Mouse (Mus musculus): Measurements from ENCODE around the gene Epn3. TPM values are rescaled to one million over a fixed set of nuclear protein-coding genes. Genes with fewer than 3 reads are reported as not detected.
A peak's percentile ranks its signal among the peaks of the same experiment; 100 is the strongest.

Epn3 gene
- polyA plus RNA-seq, 1 experiment from 2014 or later: 4.7 TPM

GRCm38 (mm10) chr11:94528879-94529278, 29.1 kb upstream of the Epn3 start:
- peaks cover 30% of the 10 kb centered on the region for H3K4me1 ChIP-seq
- no peaks in the 10 kb centered on the region for H3K27me3 ChIP-seq (replicated peaks; ENCODE audit: low read depth, poor library complexity, severe bottlenecking)
- H3K36me3 ChIP-seq (replicated peaks): no peaks in the 10 kb centered on the region
- H3K4me3 ChIP-seq: no peak overlapping the region
- 49% methylated on average over 3 of the region's 3 CpGs for WGBS
- no peaks in the 10 kb centered on the region for H3K9me3 ChIP-seq
- no peak for DNase-seq (ENCODE audit: low spot score)
- H3K27ac ChIP-seq (replicated peaks): no peak overlapping the region

GRCm38 (mm10) chr11:94526171-94526879, 26.6 kb upstream of the Epn3 start:
- peaks cover 31% of the 10 kb centered on the region for H3K4me1 ChIP-seq
- H3K9me3 ChIP-seq: no peaks in the 10 kb centered on the region
- peak; percentile 69 for DNase-seq (ENCODE audit: low spot score)
- 0 out of 2 replicates have a peak overlapping the region, but pooled peaks have one; percentile 24 for H3K27ac ChIP-seq (replicated peaks)
- H3K27me3 ChIP-seq (replicated peaks; ENCODE audit: low read depth, poor library complexity, severe bottlenecking): peaks cover 12% of the 10 kb centered on the region; the same call in 1 of the 2 replicates
- no peaks in the 10 kb centered on the region for H3K36me3 ChIP-seq (replicated peaks)
- 33% methylated on average over 9 of the region's 9 CpGs for WGBS
- H3K4me3 ChIP-seq: no peak overlapping the region

GRCm38 (mm10) chr11:94521219-94521843, 21.6 kb upstream of the Epn3 start, which contains the start of gene Mycbpap:
Gene Mycbpap, minus strand, starts transcription at chr11:94521742.
- peak within 1 kb of the TSS; percentile 67 for H3K4me3 ChIP-seq
- no peaks in the 10 kb centered on the region for H3K36me3 ChIP-seq (replicated peaks)
- H3K9me3 ChIP-seq: no peaks in the 10 kb centered on the region
- H3K4me1 ChIP-seq: peaks cover 44% of the 10 kb centered on the region
- under 1% methylated on average over 42 of the region's 42 CpGs for WGBS
- H3K27ac ChIP-seq (replicated peaks): peak within 1 kb of the TSS; percentile 86
- DNase-seq (ENCODE audit: low spot score): peak; percentile 80
- peaks cover 12% of the 10 kb centered on the region; the same call in 1 of the 2 replicates for H3K27me3 ChIP-seq (replicated peaks; ENCODE audit: low read depth, poor library complexity, severe bottlenecking)

GRCm38 (mm10) chr11:94513452-94513851, 13.7 kb upstream of the Epn3 start:
- H3K9me3 ChIP-seq: 0 out of 2 replicates have a peak, but pooled peaks cover 2% of the 10 kb centered on the region
- no peak overlapping the region for H3K27ac ChIP-seq (replicated peaks)
- no peak for DNase-seq (ENCODE audit: low spot score)
- H3K4me1 ChIP-seq: peaks cover 9% of the 10 kb centered on the region; the same call in 1 of the 2 replicates
- no peak overlapping the region for H3K4me3 ChIP-seq
- 69% methylated on average over 9 of the region's 9 CpGs for WGBS
- no peaks in the 10 kb centered on the region for H3K36me3 ChIP-seq (replicated peaks)
- H3K27me3 ChIP-seq (replicated peaks; ENCODE audit: low read depth, poor library complexity, severe bottlenecking): no peaks in the 10 kb centered on the region

- Histone ChIP-seq H3K4me3 (no peak overlapping the region), H3K4me1 (peaks cover 8% of the 10 kb centered on the region; the same call in 1 of the 2 replicates), H3K27ac (replicated peaks) (no peak overlapping the region), H3K36me3 (replicated peaks) (no peaks in the 10 kb centered on the region), H3K27me3 (replicated peaks; ENCODE audit: low read depth, poor library complexity, severe bottlenecking) (no peaks in the 10 kb centered on the region), H3K9me3 (0 out of 2 replicates have a peak, but pooled peaks cover 2% of the 10 kb centered on the region)
- 93% methylated on average over 10 of the region's 10 CpGs for WGBS
- no peak for DNase-seq (ENCODE audit: low spot score)
Observed at GRCm38 (mm10) chr11:94508976-94509375, 9.2 kb upstream of the Epn3 start.

GRCm38 (mm10) chr11:94501482-94501881, 1.7 kb upstream of the Epn3 start:
- 85% methylated on average over 8 of the region's 8 CpGs for WGBS
- H3K9me3 ChIP-seq: no peaks in the 10 kb centered on the region
- DNase-seq (ENCODE audit: low spot score): no peak

GRCm38 (mm10) chr11:94500362-94500761, 588 bp upstream of the Epn3 start:
- peak overlapping the region; percentile 81 for H3K27ac ChIP-seq (replicated peaks)

More at GRCm38 (mm10) chr11:94501482-94501881, 1.7 kb upstream of the Epn3 start:
- Histone ChIP-seq H3K4me3 (no peak overlapping the region), H3K27me3 (replicated peaks; ENCODE audit: low read depth, poor library complexity, severe bottlenecking) (peaks cover 64% of the 10 kb centered on the region), H3K36me3 (replicated peaks) (no peaks in the 10 kb centered on the region), H3K27ac (replicated peaks) (no peak overlapping the region), H3K4me1 (peaks cover 42% of the 10 kb centered on the region)

GRCm38 (mm10) chr11:94499035-94499434, 739 bp downstream of the Epn3 start:
- Histone ChIP-seq H3K9me3 (no peaks in the 10 kb centered on the region), H3K27ac (replicated peaks) (peak overlapping the region; percentile 81), H3K4me1 (peaks cover 49% of the 10 kb centered on the region), H3K36me3 (replicated peaks) (no peaks in the 10 kb centered on the region), H3K4me3 (peak overlapping the region; percentile 60), H3K27me3 (replicated peaks; ENCODE audit: low read depth, poor library complexity, severe bottlenecking) (peaks cover 87% of the 10 kb centered on the region)
- no peak for DNase-seq (ENCODE audit: low spot score)
- WGBS: 6% methylated on average over 2 of the region's 2 CpGs

More at GRCm38 (mm10) chr11:94500362-94500761, 588 bp upstream of the Epn3 start:
- Histone ChIP-seq H3K9me3 (no peaks in the 10 kb centered on the region), H3K4me3 (peak overlapping the region; percentile 60), H3K27me3 (replicated peaks; ENCODE audit: low read depth, poor library complexity, severe bottlenecking) (peaks cover 73% of the 10 kb centered on the region), H3K4me1 (peaks cover 43% of the 10 kb centered on the region), H3K36me3 (replicated peaks) (no peaks in the 10 kb centered on the region)
- WGBS: 22% methylated on average over 8 of the region's 8 CpGs
- no peak for DNase-seq (ENCODE audit: low spot score)

- Histone ChIP-seq H3K27me3 (replicated peaks; ENCODE audit: low read depth, poor library complexity, severe bottlenecking) (peaks cover 93% of the 10 kb centered on the region), H3K9me3 (no peaks in the 10 kb centered on the region), H3K27ac (replicated peaks) (peak overlapping the region; percentile 81), H3K4me3 (peak overlapping the region; percentile 60), H3K4me1 (peaks cover 49% of the 10 kb centered on the region), H3K36me3 (replicated peaks) (no peaks in the 10 kb centered on the region)
- DNase-seq (ENCODE audit: low spot score): peak; percentile 58
- 19% methylated on average over 19 of the region's 19 CpGs for WGBS
Observed at GRCm38 (mm10) chr11:94498093-94498996, 1.4 kb downstream of the Epn3 start.

- H3K4me1 ChIP-seq: peaks cover 58% of the 10 kb centered on the region
- H3K27me3 ChIP-seq (replicated peaks; ENCODE audit: low read depth, poor library complexity, severe bottlenecking): peaks cover 98% of the 10 kb centered on the region
- H3K36me3 ChIP-seq (replicated peaks): no peaks in the 10 kb centered on the region
- no peak for DNase-seq (ENCODE audit: low spot score)
- no peak overlapping the region for H3K4me3 ChIP-seq
- WGBS: 78% methylated on average over 3 of the region's 3 CpGs
- H3K9me3 ChIP-seq: no peaks in the 10 kb centered on the region
- H3K27ac ChIP-seq (replicated peaks): no peak overlapping the region
Observed at GRCm38 (mm10) chr11:94495415-94495814, 4.4 kb downstream of the Epn3 start.

- Histone ChIP-seq H3K27me3 (replicated peaks; ENCODE audit: low read depth, poor library complexity, severe bottlenecking) (peaks cover 96% of the 10 kb centered on the region), H3K36me3 (replicated peaks) (no peaks in the 10 kb centered on the region), H3K4me1 (peaks cover 41% of the 10 kb centered on the region), H3K27ac (replicated peaks) (peak overlapping the region; percentile 81; the same call in 1 of the 2 replicates), H3K4me3 (peak overlapping the region; percentile 67), H3K9me3 (no peaks in the 10 kb centered on the region)
- DNase-seq (ENCODE audit: low spot score): no peak
- WGBS: 68% methylated on average over 7 of the region's 7 CpGs
Observed at GRCm38 (mm10) chr11:94491749-94492099, 8.1 kb downstream of the Epn3 start.
